Mouse (Mus musculus) heart, embryonic 16.5 days (tissue): ENCODE data around the gene Dab2ip. TPM values are rescaled to one million over a fixed set of nuclear protein-coding genes. Genes with fewer than 3 reads are reported as not detected.

Experiments used
- ATAC-seq: fragments of 200-750 bp; cut with Nextera tagmentation; replicated peaks from 2 replicates; pipeline ENCODE4 v1.8.0; 2017; ENCODE audit warnings: moderate number of reproducible peaks; ENCODE audit not compliant: insufficient read depth, low FRiP score; ENCODE audit errors: extremely low read depth
- H3K27ac ChIP-seq: fragments of 300-500 bp; sonication (generic); 2 replicates; pipeline ENCODE4 v1.5.1; 2014; ENCODE audit warnings: mild to moderate bottlenecking, low read length, control low read depth, moderate library complexity
- H3K27me3 ChIP-seq: fragments of 300-500 bp; sonication (generic); 2 replicates; pipeline ENCODE4 v1.6.1; 2014; ENCODE audit warnings: low read length, mixed read lengths; ENCODE audit not compliant: control insufficient read depth, insufficient read depth
- H3K36me3 ChIP-seq: fragments of 300-500 bp; sonication (generic); 2 replicates; pipeline ENCODE4 v1.6.1; 2014; ENCODE audit not compliant: control insufficient read depth, insufficient read depth
- H3K4me1 ChIP-seq: fragments of 300-500 bp; sonication (generic); 2 replicates; pipeline ENCODE4 v1.6.1; 2014; ENCODE audit warnings: low read length, mixed read lengths; ENCODE audit not compliant: control insufficient read depth, insufficient read depth
- H3K4me2 ChIP-seq: fragments of 300-500 bp; sonication (generic); 2 replicates; pipeline ENCODE4 v1.6.1; 2014; ENCODE audit warnings: low read depth, mild to moderate bottlenecking, control low read depth, low read length
- H3K4me3 ChIP-seq: fragments of 300-500 bp; sonication (generic); 2 replicates; pipeline ENCODE4 v1.5.1; 2014; ENCODE audit warnings: mild to moderate bottlenecking, control low read depth, low read length
- H3K9ac ChIP-seq: fragments of 300-500 bp; sonication (generic); 2 replicates; pipeline ENCODE4 v1.6.1; 2014; ENCODE audit warnings: low read length, control low read depth
- H3K9me3 ChIP-seq: fragments of 300-500 bp; sonication (generic); replicated peaks from 2 replicates; pipeline ENCODE4 v1.6.1; 2016; ENCODE audit warnings: low read length; ENCODE audit not compliant: control insufficient read depth
- WGBS: fragments of 180-500 bp; shearing (Covaris S2); extraction: QIAGEN DNeasy Blood & Tissue Kit; methylation state at CpG from one replicate; pipeline ENCODE4 v1.1.7; 2014; 5-methylcytosine and 5-hydroxymethylcytosine counted together
- polyA plus RNA-seq: library from polyadenylated mRNA; unstranded; fragments of >200 nt; fragmentation: Nextera tagmentation; extraction: Ambion mirVana; gene quantifications from 2 replicates; pipeline ENCODE4 v1.2.1, GENCODE M21; 2015

The Dab2ip gene
- polyA plus RNA-seq, 1 experiment from 2014 or later = 27.1 TPM

DNA sequence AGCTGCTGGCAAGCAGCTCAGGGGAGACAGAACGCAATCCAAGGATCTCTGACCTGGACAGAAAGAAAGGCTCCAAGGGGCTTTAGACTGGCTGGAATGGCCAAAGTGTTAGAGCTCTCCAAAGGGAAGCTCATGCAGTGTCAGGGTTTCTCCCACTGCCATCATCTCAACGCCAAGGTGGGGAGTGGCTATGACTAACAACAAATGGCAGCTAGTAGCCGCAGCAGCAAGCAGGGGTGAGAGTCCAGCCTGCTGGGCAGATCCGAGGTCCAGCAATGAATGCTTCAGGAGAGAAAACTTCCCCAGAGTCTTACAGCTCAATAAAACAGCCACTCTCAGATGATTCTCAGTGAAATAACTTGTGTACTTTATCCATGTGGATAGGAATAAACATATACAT is 8.9 kb upstream of the Dab2ip start:
- Histone ChIP-seq H3K27ac (no peak overlapping the region), H3K27me3 (0 out of 2 replicates have a peak, but pooled peaks cover 4% of the 10 kb centered on the region), H3K9me3 (no peaks in the 10 kb centered on the region), H3K4me3 (no peak overlapping the region), H3K9ac (no peak overlapping the region), H3K4me1 (peaks cover 14% of the 10 kb centered on the region), H3K36me3 (no peaks in the 10 kb centered on the region), H3K4me2 (no peak overlapping the region)
- no peak for ATAC-seq
- WGBS = 60% methylated on average over 4 of the region's 4 CpGs

DNA sequence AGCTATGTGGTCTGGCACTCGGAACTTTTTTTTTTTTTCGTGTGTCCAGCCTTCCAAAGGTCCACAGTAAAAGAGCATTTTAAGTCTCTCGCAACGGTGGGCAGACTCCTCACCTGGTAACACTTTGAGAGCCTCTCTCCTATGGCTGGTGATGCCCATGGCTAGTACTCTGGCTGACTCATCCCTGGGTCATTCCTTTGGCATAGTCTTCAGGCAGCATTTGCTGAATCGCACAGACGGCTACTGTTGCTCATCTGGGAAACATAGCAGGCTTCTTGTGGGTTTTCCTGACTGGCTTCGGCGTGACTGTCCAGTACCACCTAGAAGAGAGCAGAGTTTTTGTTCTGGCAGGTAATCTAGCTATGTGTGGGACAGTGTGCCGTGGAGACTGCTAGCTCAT is 8.0 kb upstream of the Dab2ip start:
- no peak for ATAC-seq
- H3K27me3 ChIP-seq = 0 out of 2 replicates have a peak, but pooled peaks cover 4% of the 10 kb centered on the region
- H3K36me3 ChIP-seq = no peaks in the 10 kb centered on the region
- H3K4me2 ChIP-seq = no peak overlapping the region
- H3K9me3 ChIP-seq = no peaks in the 10 kb centered on the region
- no peak overlapping the region for H3K4me3 ChIP-seq
- no peak overlapping the region for H3K9ac ChIP-seq
- 84% methylated on average over 9 of the region's 9 CpGs for WGBS
- H3K4me1 ChIP-seq = peaks cover 10% of the 10 kb centered on the region
- no peak overlapping the region for H3K27ac ChIP-seq

DNA sequence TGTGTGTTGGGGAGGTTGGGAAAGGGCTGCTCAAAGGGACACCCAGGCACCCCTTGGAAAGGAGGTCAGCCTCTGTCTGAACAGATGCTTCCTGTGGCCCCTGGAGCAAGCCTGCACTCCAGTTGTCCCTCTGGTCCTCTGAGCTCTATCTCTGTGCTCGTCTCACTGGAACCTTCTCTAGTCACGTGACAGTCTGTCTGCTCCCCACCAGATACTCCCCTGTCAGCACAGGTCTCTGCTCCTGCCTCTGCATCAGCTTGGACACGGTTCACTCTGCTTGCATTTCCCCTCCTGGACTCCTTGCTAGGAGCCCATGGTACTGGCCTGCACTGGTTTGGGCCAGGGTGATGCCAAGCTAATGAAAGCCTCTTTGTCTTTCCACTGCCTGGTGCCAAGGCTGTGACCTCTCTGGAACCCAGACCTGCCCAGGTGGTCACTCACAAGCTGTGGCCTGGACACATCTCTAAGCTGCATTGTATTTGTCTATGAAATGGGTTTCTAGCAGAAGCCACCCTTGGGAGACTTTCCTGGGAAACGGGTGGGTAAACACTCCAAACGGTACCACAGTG is 1.1 kb upstream of the Dab2ip start:
- Histone ChIP-seq H3K4me3 (no peak overlapping the region), H3K9me3 (no peaks in the 10 kb centered on the region), H3K4me1 (peaks cover 26% of the 10 kb centered on the region), H3K9ac (no peak overlapping the region), H3K27me3 (no peaks in the 10 kb centered on the region), H3K27ac (no peak overlapping the region), H3K4me2 (no peak overlapping the region), H3K36me3 (no peaks in the 10 kb centered on the region)
- no peak for ATAC-seq
- 50% methylated on average over 5 of the region's 5 CpGs for WGBS

DNA sequence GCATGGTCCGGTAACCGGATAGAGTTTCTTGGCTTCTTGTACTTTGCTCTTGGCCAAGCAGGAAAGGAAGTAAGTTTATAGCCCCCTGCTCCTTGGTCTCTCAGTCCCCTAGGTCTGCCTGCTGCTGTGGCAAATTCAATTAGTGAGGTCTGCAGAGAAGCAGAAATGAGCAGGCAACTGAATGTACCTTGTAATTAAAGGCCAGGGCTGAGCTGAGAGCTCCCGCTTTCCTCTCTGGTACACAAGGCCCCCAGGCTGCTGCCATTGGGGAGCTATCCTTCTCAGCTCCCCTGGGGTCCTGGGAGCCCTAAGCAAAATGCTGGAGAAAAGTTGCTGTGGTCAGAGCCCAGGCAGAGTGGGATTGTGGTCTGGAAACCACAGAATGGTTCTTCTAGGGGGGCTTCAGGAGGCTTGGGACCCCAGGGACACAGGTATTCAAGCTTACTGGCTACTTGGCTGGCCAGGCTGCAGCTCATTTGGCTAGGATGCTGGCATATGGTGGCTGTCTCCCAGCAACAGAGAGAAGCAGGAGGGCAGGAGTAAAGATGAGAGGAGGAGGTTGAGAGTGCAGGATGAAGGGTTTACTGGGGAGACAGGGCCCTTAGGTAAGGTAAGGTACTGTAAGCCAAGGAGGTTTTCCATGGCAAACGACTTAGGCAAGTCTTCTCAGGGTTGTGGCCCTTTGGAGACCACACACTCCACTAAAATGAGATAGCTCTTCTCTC is 922 bp downstream of the Dab2ip start:
- Histone ChIP-seq H3K27ac (peak overlapping the region; percentile 78), H3K4me3 (peak overlapping the region; percentile 44), H3K4me1 (peaks cover 32% of the 10 kb centered on the region), H3K9me3 (no peaks in the 10 kb centered on the region), H3K27me3 (no peaks in the 10 kb centered on the region), H3K36me3 (no peaks in the 10 kb centered on the region), H3K4me2 (peak overlapping the region; percentile 64), H3K9ac (peak overlapping the region; percentile 75)
- 65% methylated on average over 4 of the region's 4 CpGs for WGBS
- no peak for ATAC-seq

GRCm38 (mm10) chr2:35559551-35559835 is 1.4 kb downstream of the Dab2ip start:
- no peaks in the 10 kb centered on the region for H3K27me3 ChIP-seq
- peak overlapping the region; percentile 78 for H3K27ac ChIP-seq
- no peak overlapping the region for H3K4me2 ChIP-seq
- peak overlapping the region; percentile 41; the same call in 1 of the 2 replicates for H3K9ac ChIP-seq
- 42% methylated on average over 2 of the region's 2 CpGs for WGBS
- H3K4me3 ChIP-seq = no peak overlapping the region
- H3K9me3 ChIP-seq = no peaks in the 10 kb centered on the region
- ATAC-seq = no peak
- peaks cover 34% of the 10 kb centered on the region for H3K4me1 ChIP-seq
- no peaks in the 10 kb centered on the region for H3K36me3 ChIP-seq

DNA sequence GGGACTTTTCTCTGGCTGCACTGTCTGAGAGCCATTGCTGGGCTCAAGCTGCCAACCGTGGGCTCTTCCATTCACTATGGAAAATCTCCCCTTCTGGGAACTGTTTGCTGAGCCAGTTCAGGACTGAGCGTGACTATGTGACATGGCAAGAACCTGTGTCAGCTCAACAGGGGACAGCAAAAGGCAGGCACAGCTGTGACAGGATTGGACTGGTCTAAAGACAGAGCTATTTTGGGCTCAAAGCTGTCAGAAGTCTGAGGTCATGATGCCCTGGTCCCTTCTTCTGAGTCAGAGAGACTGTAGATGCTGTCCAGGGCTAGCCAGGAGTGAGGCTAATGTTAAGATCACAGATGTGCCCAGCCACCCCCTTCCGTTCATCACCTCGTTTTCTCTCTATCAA is 5.7 kb downstream of the Dab2ip start:
- Histone ChIP-seq H3K4me2 (no peak overlapping the region), H3K4me1 (peaks cover 23% of the 10 kb centered on the region), H3K4me3 (no peak overlapping the region), H3K36me3 (no peaks in the 10 kb centered on the region), H3K9me3 (no peaks in the 10 kb centered on the region), H3K27me3 (no peaks in the 10 kb centered on the region), H3K27ac (peak overlapping the region; percentile 83), H3K9ac (0 out of 2 replicates have a peak overlapping the region, but pooled peaks have one; percentile 9)
- WGBS = 42% methylated on average over 4 of the region's 4 CpGs
- peak; percentile 76 for ATAC-seq

GRCm38 (mm10) chr2:35565051-35565836 is 7.2 kb downstream of the Dab2ip start:
- Histone ChIP-seq H3K9ac (no peak overlapping the region), H3K27me3 (no peaks in the 10 kb centered on the region), H3K36me3 (no peaks in the 10 kb centered on the region), H3K4me1 (peaks cover 9% of the 10 kb centered on the region; the same call in 1 of the 2 replicates), H3K9me3 (0 out of 2 replicates have a peak, but pooled peaks cover 4% of the 10 kb centered on the region), H3K4me3 (no peak overlapping the region), H3K4me2 (no peak overlapping the region), H3K27ac (no peak overlapping the region)
- ATAC-seq = no peak
- WGBS = 83% methylated on average over 6 of the region's 6 CpGs

GRCm38 (mm10) chr2:35566957-35567693 is 9.1 kb downstream of the Dab2ip start:
- no peak for ATAC-seq
- H3K36me3 ChIP-seq = no peaks in the 10 kb centered on the region
- H3K27ac ChIP-seq = no peak overlapping the region
- H3K4me2 ChIP-seq = no peak overlapping the region
- no peak overlapping the region for H3K4me3 ChIP-seq
- no peaks in the 10 kb centered on the region for H3K27me3 ChIP-seq
- 71% methylated on average over 11 of the region's 11 CpGs for WGBS
- H3K9ac ChIP-seq = no peak overlapping the region
- H3K4me1 ChIP-seq = peaks cover 9% of the 10 kb centered on the region; the same call in 1 of the 2 replicates
- 0 out of 2 replicates have a peak, but pooled peaks cover 4% of the 10 kb centered on the region for H3K9me3 ChIP-seq
